Mouse (Mus musculus) urinary bladder, adult 18-20 months (tissue): ENCODE data around the gene Sult2a8.
"Not testable (repeated sequence)": the region's sequence is repeated elsewhere in the genome, so short reads cannot be mapped to it uniquely, and the experiment has no call there.

ENCODE experiments used
- DNase-seq, 2 experiments: peaks; one replicate each; pipeline ENCODE4 v3.0.0; 2022; ENCODE audit warnings: low spot score in 2 of 2, mixed read lengths in 2 of 2

Gene Sult2a8

GRCm38 (mm10) chr7:14446534-14446933 is at the start of gene Sult2a8:
Sult2a8 (minus strand) TSS chr7:14446769.
- DNase-seq, result no peak

GRCm38 (mm10) chr7:14494130-14494529 is 47.6 kb upstream of the Sult2a8 start, which contains the start of gene Sult2a7:
Sult2a7 (minus strand) TSS chr7:14494230.
- DNase-seq, result no peak

- DNase-seq, result no peak
These were observed 46.3 kb upstream of the Sult2a8 start for GRCm38 (mm10) chr7:14492886-14493285.

DNA sequence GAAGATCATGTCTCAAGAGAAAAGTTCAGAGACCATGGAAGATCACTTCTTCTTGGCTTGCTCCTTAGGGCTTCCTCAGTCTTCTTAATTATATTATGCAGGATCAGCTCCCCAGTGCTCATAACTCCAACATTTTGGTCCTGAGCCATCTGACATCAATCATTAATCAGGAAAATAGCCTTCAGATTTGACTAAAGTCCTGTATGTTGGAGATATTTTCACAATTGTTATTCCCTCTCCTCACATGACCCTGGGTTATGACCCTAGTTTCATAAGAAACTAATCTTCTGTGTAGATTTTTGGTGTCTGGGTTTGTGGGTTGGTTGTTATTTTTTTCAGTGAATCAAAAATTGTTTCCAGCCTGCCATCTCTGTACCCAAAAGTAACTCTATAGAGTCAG is 7.0 kb downstream of the Sult2a8 start:
- no peak for DNase-seq

GRCm38 (mm10) chr7:14438484-14438883 is 8.1 kb downstream of the Sult2a8 start:
- DNase-seq, result no peak

DNA sequence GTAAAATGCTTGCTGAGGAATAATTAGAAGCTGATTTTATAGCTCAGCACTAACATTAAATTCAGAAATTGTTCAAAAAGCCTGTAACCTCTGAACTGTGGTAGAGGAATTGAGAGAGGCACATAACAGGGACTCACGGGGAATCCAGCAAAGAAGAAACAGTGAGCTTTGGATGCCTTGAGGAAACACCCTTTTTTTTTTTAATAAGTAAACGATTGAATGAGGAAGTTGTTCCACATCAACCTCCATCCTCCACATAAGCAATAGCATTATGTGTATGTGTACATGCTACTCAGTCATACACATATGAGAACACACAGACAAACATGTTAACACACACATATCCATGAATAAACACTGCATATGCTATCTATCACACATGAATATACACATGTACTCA is 8.5 kb downstream of the Sult2a8 start:
- no peak for DNase-seq

DNA sequence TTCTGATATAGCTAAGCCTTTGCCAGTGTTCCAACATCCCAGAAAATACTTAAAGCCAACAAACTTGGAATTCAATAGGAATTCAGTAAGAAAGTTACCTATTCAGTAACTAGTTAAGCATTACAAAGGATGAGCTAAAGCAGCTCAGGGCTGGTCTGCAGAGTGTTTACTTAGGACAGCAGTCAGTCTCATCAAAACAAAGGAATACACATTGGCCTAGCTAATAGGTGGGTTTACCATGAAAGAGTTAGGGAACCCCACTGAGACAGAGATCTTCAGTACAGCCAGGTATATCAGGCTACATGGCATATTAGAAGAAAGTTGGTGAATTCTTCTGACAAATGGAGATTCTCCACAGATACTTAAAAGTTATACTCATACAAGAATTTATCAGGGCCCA is 47.2 kb downstream of the Sult2a8 start:
- not testable (repeated sequence) for DNase-seq

DNA sequence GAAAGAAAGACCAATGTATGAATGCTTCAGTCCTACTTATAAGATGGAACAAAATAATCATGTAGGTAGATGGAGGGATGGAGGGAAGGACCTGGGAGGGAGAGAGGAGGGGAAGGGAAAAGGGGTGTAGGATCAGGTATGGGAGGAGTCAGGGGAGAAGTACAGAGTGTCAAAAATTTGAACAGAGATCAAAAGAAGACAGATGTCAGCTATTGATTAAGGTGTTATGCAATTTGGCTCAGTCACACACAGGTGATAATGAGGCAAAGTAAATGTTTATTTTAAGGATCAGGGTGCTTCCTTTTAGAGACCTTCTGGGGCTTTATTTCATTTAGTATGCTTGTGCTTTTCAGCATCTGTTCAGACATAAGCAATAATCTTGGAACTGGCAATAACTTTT is 50.1 kb downstream of the Sult2a8 start:
- DNase-seq, result no peak
